Mouse (Mus musculus): ENCODE results near the gene Clk3. TPM values are rescaled to one million over a fixed set of nuclear protein-coding genes. Genes with fewer than 3 reads are reported as not detected.

The Clk3 gene
- total RNA-seq, 1 experiment from 2014 or later, result 91.1 TPM

DNA sequence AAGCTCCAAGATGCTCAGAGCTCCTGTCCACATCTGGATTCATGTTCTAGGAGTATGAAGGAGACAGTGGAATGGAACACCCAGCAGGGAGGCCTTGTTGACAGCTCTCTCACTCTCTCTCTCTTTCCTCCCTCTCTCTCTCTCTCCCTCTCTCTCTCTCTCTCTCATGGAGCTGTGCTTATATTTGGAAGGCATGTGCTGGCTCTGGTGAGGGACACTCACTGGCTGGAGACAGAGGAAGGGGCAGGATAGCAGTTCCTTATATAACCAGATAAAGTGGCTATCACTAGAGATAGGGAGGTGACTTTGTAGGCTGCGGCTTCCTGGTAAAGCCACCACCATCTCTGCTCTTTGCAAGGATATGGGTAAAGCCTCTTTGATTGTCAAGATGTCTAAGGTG lies 4.6 kb upstream of the Clk3 start:
- no peak for DNase-seq

DNA sequence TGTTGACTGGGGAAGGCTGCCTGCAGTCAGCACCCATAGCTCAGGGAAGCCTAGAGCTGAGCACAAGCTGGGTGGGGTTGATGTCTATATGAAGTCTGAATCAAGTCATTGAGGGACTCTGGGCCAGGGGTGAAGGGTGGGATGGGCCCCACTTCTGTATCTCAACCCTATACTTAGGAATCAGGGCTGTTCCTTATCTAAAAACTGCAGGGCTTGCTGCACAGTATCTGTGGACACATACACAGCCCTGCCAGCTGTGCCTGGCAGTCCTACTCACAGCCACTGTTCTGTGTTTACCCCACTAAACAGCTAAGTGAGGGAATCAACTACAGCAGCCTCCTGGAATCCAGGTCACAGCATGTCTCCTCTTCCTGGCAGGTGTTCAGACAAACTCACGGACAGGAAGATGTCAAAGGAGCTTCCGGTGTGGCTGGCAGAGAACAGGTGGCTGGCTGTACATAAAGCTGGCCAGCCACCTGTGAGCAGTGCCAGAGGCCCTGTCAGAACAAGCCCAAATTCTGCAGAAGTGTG lies 3.9 kb upstream of the Clk3 start:
- no peak for DNase-seq

DNA sequence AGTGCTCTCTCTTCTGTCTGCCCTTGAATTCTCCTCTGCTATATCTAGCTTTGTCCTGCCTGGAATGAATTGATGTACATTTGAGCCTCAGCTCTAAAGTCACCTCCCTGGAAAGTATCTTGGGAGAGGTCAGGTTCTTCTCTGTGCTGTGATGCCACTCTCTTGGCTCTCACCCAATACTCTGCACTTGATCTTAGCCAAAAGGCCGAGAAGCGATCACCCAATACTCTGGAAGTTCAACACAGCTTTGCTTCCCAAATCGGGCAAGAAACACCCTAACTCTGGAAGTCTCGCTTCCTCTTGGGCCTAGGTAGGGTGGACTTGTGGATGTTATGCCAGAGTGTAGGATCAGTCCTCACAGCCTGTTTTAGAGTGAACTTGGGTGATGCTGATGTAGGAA lies 1.6 kb upstream of the Clk3 start:
- DNase-seq, result no peak

DNA sequence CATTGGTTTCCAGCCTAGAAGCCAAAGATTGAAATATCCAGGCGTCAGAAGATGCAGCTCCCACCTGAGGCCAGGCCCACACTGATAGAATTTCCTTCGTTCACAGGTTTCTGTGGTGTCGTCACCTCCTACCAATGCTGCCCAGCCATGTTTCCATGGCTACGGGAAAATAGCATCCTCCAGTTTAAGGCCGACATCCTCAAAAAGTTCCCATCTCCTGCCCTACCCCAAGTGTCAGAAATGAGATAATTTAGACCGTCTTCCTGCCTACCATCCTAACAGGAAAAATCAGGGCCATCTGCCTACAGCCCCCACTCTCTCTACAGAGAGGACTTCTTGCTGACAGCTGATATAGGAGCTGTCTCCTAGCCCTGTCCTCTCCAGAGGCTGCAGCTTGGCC lies 771 bp upstream of the Clk3 start:
- DNase-seq, result no peak

DNA sequence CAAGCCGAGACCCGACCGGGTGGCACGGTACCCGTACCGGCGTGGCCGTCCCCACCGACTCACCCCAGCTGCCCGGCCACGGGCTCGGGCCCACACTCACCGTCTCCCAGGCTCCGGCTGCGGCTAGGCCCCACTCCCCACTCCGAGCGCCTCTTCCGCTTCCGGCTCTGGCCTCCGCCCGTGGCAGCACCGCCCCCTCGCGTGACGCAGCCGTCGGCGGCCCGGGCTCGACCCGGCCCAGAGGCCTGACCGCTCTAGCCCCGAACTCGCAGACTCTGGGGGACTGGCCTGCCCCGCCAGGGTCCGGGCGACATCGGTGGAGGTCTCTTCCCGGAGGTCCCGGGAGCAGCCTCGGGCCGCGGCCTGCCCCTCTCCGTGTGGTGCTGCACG lies 691 bp downstream of the Clk3 start:
- DNase-seq, result peak; percentile 97

DNA sequence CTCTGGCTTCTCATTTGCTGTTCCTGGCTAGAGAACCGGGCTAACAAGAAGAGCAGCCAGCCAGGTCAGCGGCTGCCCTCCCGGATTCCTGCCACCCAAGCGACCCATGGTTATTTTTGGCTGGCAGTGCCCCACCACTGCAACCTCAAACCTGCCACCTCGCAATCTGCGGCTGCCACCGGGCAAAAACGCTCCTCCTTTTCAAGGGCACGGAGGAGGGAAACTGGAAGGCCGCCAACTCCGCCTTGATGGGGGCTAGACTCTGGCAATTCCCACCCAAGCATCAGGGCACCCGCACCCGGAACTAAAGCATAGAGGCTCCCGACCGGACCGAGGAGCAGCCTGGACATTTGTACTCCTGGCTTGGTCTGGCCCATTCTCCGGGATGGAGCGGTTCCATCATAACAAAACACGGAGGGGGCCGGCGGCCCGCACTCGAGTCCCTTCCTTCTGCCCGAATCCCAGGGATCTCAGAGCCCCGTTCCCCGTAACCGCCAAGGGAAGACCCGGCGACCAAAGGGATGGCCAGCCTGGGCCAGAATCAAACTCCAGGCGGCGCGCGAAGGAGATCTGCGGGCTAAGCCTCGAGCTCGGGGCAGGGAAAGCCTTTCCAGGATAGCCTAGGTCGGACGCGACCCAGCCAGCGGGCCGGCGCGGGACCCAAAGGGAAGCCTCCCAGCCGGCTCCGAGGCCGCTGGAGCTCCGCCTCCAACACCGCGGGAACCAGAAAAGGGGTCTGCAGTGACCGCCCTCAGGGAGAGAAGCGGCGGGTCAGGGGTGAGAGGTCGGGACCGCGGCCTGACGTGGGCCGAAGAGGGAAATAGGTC lies 1.3 kb downstream of the Clk3 start:
- DNase-seq, result peak; percentile 84

DNA sequence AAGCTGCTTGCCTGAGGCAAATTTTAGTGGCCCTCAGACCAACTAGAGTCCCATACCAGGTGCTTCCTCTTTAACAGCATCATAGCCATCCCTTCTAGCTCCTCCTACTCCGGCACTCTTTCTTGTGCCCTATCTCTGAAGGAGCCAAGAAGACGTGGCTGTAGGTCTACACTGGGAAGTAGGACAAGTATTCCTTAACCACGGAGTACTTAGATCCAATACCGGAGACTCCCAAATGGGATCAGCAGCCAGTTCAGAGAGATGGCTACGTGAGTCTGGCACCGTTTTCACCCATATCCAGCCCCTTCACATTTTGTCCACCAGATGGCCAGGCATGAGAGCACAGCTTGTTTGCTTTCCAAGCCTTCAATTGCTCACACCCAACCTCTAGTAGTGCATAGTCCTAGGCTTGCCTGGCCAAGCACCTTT lies 3.1 kb downstream of the Clk3 start:
- peak; percentile 25 for DNase-seq

DNA sequence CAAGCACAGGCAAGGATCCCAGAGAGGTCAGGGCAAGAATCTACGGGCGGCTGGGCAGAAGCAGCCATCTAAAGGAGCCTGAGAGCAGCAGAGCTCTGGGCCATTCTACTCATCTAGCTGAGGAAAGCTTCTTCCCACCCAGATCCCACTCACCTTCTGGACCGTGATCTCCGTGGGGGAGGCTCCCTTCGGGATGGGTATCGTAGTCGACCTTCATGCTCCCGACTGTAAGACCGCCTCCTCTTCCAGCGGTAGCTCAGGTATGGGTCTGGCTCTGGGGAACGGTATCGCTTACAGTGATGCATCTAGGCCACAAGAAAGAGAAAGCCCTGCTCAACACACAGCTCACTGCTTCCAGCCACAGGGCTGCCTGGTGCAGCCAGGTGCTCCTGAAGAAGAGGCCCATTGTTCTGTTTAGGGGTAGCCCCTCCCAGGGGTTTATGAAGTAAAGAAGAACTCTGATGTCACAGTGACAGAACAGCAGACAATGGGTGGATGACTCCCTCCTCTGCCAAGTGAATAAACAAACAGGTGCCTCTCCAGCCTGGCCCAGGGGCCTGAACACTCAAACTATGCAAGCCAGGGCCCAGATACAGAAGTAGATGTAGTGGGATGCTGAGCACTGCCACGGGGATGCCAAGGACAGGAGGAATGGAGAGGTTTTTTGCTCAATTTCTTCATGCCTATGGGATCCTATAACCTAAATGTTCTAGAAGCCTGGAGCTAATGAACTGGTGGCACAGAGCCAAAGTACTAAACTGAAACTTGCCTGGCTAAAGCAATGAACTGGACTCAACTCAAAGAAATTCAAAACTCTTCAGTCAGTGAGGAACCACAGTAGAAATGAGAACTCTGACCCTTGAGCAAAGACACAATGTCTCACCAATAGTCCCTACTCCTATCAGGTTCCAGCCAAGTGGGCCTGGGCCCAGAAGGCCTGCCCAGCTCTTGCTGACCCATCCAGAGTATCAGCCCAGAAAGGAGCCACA lies 3.8 kb downstream of the Clk3 start:
- DNase-seq, result no peak

DNA sequence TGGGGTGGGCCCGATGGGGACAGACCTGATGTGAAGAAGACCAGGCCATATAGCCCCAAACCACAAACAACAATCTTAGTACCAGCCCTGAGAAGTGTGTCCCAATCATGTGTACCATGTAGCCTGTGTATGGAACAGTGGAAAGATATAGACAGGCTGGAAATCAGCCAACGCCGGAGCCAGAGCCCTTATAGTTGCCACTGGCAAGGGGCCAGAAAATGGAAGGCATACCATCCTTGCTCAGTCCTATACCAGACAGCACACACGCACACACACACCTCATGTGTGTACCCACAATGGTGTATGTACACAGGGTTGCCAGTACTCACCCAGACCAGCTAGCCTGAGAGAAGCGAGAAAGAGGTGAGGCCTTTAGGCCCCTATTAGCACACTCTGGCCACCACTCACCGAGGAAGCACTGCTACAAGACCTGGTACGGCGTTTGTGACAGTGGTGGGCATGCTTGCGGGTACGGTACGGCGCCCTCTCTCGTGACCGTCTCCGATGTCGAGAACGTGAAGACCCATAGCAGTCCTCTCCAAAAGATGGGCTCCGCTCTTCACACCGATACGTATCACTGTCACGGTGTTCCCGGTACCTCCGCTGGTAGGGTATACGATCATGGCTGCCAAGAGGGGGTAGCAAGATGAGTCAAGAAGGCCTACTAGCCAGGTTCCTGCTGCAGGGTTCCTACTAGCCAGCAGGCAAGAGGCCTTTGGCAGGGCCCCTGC lies 5.1 kb downstream of the Clk3 start:
- DNase-seq, result no peak

DNA sequence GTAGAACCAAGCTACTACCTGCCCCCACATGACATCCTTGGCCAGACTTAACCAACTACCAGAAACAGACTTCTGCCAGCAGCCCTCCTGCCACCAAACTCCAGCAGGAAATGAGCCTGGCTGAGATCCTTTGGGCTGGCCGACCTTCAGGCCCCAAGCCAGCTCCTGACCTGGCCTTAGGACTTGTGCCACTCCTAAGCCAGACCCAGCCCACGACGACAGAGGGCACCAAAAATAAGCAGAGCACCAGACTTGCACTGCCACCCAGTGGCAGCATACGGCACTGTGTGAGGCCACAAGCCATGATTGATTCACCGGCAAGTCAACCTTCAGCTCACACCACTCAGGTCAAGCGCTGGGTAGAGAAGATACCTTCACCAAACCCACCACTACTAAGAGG lies 6.4 kb downstream of the Clk3 start:
- DNase-seq, result peak; percentile 78

DNA sequence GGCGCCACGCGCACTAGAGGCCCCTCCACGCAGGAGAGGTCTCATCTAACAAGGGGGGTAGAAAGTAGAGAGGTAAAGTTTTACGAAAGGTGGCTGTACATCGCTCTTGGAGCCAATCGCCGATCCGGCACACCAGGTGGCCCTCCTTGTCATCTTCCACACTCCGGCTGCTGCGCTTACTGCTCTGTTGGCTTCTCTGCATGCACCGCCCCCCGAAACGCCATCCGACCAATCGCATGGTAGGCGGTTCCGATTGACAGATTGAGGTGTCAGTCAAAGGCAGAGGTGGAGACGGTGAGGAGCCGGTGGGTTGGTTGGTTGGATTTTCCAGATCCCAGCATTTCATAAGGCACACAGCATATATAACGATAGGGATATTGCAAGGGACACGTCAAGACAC lies 7.1 kb downstream of the Clk3 start:
- DNase-seq, result no peak

DNA sequence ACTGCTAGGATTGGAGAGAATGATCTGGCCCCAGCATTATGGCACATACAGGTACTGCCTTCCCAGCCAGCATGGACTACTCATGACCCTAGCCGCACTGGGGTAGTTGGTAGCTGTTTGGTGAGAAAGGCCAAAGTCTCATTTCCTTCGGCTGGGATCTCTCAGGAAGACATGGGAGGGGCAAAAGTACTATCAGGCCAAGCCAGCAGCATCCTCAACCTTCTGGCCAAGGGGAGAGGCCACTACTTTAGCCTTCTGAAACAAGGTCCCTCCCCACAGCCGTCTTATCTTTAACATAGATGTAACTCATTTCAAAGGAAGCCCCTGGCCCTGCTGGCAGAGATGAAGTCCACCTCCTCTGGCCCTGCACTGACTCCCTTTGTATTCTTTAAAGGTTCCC lies 8.1 kb downstream of the Clk3 start:
- no peak for DNase-seq

DNA sequence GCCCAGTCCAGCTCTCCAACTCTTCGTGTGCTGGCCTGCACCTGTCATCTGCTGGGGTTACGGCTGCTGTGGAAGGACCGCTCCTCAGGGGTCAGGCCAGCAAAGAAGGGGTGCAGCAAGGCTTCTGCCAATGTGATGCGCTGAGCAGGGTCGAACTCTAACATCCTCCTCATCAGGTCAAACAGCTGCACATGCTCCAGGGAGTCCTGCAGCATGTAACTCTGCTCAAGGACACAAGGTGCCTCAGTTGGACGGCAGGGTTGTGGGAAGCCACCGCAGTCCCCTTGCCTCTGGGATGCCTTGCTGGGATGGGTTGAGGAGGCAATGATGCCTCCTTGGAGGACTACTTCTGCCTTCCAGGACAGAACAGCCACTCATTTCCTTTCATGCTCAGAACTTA lies 14.8 kb downstream of the Clk3 start:
- DNase-seq, result no peak

DNA sequence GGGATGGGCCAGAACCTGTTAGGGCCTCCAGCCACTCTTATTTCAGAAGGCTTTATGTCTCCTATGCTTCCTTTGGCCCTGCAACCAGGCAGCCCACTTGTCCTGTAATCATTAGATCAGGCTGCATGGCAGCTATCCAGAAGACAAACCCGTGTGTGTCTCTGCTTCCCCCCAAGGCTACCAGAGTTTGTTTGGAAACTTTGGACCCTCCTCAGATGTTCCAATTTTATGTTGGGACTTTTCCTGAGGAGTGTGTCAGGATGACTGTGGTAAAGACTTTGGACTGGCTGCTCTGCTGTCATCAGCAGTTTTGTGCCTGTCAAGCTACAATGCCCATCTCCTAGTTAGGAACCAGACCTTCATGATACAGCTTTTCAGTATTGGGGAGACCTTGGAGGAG lies 16.8 kb downstream of the Clk3 start:
- DNase-seq, result no peak

DNA sequence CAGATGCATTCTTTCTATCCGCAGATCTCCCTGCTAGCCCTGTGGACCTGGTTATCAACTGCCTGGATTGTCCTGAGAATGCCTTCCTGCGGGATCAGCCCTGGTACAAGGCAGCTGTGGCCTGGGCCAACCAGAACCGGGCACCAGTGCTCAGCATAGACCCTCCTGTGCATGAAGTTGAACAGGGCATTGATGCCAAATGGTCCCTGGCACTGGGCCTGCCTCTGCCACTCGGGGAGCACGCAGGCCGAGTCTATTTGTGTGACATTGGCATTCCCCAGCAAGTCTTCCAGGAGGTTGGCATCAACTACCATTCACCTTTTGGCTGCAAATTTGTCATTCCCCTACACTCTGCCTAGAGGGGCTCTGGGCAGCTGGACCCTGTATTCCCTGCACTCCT lies 17.5 kb downstream of the Clk3 start:
- DNase-seq, result no peak

DNA sequence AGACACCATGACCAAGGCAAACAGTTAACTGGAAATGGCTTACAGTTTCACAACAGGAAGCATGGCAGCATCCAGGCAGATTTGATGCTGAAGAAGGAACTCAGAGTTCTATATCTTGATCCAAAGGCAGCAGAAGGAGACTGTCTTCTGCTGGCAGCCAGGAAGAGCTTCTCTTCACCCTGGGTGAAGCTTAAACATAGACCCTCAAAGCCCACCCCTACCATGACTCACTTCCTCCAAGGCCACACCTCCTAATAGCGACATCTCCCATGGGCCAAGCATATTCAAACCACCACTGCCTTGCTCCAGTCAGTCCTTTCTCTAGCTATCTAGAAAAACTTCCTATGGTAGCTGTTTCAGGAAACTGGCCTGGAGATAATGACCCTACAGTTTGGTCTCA lies 18.6 kb downstream of the Clk3 start:
- no peak for DNase-seq

DNA sequence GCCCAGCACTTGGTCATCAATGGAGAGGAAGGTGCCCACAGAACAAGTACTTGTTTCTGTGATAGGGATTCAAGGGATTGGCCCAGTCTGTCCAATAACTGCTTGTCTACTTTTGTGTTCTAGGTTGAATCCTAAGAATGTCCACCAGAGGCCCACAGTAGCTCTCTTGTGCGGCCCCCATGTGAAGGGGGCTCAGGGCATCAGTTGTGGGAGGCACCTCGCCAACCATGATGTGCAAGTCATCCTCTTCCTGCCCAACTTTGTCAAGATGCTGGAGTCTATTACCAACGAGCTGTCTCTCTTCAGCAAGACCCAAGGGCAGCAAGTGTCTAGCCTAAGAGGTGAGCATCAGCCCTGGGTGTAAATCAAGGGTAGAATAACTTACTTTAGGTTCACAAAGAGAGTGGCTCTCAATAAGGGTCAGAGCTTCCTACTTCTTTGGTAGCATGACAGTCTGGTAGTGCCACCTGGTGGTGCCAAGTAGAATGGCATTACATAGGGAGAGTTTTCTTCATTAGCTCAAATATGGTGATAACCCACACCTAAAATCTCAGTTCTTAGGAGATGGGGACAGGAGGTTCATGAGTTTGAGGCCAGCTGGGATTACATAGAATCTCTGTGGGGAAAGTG lies 21.1 kb downstream of the Clk3 start:
- DNase-seq, result no peak

DNA sequence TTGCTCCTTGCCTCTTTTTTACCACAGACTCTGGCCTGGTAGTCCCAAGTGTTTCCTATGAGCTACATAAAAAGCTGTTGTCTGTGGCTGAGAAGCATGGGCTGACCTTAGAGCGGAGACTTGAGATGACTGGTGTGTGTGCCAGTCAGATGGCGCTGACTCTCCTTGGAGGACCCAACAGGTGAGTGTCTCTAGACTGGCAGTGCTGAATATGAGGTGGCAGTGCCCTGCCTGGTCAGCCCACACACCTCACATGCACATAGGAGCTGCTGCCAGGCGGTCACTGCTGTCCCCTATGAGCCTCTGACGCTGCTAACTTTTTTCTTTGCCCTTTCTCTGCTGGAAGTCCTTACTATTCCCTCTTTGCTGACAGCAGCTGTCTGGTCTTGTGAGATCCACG lies 25.8 kb downstream of the Clk3 start:
- no peak for DNase-seq

DNA sequence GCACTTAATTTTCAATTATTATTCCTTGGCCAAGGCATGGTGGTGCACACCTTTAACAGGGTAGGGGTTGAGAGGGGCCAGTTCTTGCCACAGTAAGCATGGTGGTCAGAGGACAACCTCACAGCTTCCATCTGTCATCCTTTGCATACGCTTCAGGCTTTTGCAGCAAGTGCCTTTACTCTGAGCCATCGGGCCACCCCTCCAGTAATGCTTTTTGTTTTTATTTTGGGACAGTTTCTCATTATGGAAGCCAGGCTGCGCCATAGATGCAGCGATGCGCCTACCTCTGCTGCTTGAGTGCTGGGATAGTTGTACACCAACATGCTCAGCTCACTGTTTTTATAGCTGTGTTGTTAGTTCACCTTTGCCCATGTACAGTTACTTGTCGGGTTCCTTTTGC lies 32.1 kb downstream of the Clk3 start:
- no peak for DNase-seq

DNA sequence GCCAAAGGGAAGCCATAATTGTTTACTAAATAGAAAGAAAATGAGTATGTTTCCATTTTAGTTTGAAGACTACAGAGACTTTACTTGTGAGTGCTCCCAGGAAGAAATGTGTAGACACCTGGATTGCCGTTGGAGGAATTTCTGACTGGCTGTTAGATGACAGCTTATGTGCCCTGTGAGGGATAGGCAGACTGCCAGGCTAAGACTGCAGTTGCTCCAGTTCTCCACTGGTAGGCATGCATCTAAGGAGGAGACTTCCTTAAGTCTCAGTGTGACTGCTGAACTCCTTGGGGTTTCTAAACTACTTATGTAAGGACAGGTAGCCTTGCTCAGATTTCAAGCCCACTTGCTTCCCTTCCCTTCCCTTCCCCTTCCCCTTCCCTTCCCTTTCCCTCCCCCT lies 37.3 kb downstream of the Clk3 start:
- DNase-seq, result no peak

DNA sequence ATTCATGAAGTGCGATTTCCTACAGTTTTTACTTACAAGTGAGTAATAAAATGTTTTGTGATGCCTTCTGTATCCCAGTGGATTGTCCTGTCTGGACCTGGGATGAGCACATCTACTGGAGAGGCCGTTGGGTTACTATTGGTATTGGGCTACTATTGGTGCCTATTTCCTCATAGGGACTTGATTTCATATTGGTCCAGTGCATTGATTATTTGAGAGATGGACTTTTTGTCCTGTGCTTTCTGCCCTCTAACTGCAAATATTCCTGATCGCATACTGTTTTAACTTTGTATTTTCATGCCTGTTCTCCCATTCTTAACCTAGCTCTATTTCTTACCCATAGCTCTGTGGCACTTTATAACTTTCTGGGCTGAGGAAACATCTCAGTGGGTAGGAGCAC lies 41.0 kb downstream of the Clk3 start:
- no peak for DNase-seq

DNA sequence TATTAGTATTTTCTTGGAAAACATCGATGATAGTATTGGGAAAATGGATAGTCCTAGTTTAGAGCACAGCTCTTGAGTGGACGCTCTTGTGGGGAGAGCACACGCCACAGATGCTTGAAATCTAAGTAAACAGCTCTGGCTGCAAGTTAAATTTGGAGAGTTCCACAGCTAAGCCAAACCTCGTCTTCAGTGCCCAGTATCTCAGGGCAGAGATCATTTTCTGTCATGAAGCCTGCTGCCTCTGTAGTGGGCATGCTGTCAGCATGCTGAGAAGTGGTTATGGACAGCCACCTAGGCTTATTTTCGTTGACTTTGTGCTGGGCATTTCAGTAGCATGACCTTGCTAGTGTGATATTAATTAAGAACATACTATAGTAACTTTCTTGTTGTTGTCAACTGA lies 41.9 kb downstream of the Clk3 start:
- no peak for DNase-seq
